Mouse (Mus musculus) mouse embryonic stem cell (cell line): ENCODE data around the gene Ehf.

Experiments used
- in situ Hi-C, 2 experiments: fragments of 300-500 bp; cut with MboI; formaldehyde crosslinking; loops; 1 replicate in 1 of 2; 3 replicates in 1 of 2; pipeline ENCODE4 v1.14.3; 2019 to 2020; ENCODE audit warnings: low sequenced_read_pairs in 2 of 2, low pct_unique_long_range_greater_than_20kb in 1 of 2, mixed read lengths in 1 of 2; ENCODE audit not compliant: unreplicated experiment in 1 of 2

Gene Ehf

DNA sequence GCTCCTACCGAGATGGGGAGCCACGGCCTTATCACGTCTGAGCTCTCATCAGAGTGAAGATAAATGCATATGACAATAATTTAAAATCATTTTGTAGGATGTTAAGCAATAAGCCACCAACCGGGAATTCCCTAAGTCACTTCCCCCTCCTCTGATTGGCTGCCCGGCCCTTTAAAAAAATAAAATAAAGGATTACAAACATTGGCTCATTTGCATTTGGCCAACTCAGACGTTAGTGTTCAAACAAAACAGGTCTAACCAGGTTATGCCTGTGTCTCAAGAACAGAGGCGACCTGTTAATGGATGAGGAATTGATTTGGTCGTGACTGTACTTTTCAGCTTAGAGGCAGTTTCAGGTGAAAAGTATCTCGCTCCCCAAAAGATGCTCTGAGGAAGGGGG, at the start of gene Ehf:
Ehf (minus strand) TSS at position 147 of the 400 bp plus-strand sequence.
- in situ Hi-C loops, result no loop called here

DNA sequence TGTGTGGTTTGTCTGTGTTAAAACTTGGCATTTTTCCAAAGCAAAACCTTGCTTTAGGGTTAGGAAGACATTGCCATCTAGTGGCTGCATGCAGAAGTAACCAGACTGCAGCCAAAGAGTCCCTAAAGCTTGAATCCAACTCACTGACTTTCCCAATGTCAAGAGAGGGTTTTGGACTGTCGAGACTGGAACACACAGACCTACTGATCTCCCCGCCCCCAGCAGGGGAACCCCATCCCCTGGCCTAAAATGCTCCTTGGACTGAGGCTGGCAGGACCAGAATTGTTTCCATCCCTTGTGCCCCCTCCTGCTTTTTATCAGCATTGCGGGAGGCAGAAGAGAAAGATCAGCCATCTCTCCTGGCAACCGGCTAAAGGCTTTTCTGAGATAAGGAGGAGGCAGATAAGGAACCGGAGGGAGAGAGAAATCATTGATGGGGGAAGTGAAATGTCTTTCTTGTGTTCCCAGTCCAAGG, 44.4 kb upstream of the Ehf start:
- in situ Hi-C loops, result loop anchor here (5.0 to 10.0 kb wide), 3 partner anchors 213 to 673 kb away; no protein-coding TSS in a partner anchor

DNA sequence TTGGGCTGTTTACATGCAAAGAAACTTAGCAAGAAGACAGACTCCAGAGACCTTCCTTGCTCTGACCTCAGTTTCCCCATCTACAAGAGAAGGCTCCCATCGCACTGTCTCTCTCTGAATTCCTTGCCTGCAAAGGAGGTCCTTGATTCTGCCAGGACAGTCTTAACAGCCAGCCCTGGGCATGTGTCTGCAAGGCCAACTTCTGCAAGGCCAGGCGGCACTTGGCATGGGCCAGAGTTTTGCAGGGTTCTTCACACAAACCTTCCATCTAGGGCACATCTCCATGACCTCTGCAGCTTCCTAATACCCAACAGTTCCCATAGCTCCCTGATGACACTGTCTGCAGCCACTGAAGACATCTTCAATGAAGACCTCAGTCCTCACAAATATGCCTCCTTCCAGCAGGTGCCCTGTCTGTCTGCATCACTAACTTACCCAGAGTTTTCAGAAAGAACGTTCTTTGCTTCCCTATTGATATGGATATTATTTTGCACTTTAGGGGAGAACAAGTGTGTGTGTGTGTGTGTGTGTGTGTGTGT, 43.7 kb upstream of the Ehf start:
- in situ Hi-C loops, result loop anchor here (5.0 to 10.0 kb wide), 3 partner anchors 212 to 672 kb away; no protein-coding TSS in a partner anchor

DNA sequence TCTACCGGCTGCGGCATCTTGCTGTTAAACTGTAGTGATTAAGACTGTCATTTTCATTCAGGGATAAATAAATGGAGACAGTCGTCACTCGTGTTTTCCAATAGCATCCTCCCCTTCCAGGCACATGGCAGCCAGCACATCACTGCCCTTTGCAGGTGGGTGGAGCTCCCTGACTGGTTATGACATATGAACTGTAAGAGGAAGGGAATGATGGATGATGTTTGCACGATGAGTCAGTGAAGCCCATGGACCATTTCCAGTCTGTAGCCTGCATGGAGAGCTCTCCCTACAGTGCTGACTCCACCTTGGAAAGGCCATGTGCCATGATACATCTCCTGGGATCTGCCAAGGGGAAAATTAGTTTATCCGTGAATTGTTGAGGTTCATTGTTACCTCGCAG, 40.5 kb upstream of the Ehf start:
- in situ Hi-C loops, result loop anchor here in 1 of 2 experiments (10.0 kb wide), 2 partner anchors 209 to 669 kb away; no protein-coding TSS in a partner anchor

DNA sequence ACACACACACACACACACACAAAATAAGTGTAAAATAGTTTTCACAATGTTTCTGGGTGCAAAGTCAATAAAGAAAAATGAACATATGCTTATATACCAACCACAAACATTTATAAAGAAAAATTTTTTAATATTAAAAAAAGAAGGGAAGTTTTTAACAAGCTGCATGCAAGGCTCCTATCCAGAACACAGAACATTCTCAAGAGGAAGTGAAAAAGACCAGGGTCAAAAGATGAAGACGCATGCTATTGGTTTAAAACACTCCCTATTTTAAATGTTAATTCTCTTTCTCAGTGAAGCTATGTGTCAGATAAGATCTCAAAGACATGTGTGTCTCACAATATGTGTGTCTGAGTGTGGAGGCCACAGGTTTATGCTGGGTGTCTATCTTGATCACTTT, 39.0 kb upstream of the Ehf start:
- in situ Hi-C loops, result loop anchor here in 1 of 2 experiments (10.0 kb wide), 2 partner anchors 207 to 667 kb away; no protein-coding TSS in a partner anchor

DNA sequence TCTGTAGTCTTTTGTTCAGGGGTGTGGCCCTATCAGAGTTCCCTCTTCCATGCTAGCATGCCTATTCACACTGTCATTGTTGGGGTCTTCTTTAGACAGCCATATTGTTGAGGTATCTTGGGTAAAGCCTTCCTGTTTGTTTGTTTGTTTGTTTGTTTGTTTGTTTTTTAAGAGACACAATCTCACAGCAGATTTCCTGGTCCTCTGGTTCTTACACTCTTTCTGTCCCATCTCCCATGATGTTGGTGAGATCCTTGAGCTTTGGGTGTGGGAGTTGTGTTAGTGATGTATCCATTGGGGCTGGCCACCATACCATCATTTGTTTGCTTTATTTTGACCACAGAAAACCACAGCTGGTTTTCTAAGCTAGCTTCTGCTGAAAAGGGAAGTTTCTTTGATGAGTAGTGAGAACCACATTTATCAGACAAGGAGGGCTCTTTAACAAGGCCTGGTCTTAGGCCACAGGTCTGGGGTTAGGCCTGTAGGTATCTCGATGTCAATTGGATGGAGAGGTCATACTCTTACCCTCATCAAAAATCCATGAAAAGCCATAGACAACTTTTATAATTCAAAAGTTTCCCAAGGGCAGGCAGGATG, 38.4 kb upstream of the Ehf start:
- in situ Hi-C loops, result loop anchor here in 1 of 2 experiments (10.0 kb wide), 2 partner anchors 207 to 667 kb away; no protein-coding TSS in a partner anchor

DNA sequence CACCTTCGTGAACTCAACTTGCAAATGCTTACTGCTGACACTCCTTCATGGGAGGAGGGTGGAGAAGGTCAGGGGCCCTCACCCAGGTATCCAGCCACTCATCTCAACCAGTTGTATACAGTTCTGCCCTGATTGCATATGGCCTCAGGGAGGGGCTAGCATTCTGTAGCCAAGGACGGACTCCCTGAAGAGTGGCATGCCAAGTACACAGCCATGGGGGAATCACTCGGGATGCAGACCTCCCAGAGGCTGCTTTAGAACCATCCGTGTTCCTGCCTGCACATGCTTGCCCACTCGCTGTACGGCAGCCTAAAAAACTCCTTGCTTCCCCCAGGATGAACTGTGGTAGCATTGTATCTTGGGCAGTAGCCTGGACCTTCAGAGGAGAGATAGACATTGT, 35.6 kb upstream of the Ehf start:
- in situ Hi-C loops, result no loop called here

DNA sequence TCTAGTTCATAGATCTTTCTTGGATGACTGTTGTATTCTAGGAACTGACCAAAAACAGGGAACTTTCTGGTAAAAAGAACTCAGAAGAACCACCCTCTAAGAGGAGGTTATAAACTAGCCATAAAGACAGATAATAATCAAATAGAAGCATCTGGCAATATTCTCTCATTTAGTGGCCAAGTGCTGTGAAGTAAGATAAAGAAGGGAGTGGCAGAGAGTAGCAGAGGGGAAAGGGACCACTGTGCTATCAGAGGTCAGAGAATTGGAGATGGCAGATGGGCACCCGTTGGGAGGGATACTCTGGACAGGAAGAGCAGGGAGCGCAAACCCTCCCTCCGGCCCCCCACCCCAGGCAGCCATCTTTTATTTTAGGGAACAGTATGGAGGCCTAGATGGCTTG, 34.3 kb upstream of the Ehf start:
- in situ Hi-C loops, result no loop called here

DNA sequence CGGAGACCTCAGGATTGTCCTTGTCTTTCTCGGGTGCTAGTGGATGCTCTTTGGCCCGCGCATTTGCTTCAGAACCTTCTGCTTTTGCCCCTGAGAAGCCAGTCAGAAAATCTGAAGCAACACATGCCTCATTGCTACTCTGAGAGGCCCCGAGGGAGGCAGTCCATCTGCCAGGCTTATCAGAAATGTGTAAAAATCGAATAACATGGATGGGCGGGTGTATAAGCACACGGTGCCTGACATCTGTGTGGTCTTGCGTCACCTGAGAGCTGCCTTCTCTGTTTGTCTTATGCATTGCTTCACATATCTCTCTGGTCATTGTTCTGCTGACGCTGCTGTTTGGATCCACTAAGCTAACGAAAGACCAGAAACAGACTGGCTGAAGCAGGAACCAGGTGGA, 33.5 kb upstream of the Ehf start:
- in situ Hi-C loops, result no loop called here

DNA sequence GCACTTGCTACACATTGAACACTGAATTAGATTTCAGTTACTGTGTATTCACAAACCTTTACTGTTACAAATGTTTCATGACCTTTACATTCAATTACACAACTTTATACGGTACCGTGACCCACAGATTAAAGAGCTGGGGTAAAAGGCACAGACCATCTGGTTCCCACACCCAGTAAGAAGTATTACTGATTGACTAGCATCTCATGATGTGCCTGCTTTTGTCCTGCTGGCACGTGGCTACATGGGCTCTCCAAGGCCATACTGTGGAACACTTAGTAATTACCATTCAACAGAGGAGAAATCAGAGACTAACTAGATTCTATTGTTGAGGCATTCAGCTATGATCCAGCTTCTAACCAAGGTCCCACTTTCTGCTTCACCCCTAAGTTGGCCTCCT, 32.9 kb upstream of the Ehf start:
- in situ Hi-C loops, result no loop called here

DNA sequence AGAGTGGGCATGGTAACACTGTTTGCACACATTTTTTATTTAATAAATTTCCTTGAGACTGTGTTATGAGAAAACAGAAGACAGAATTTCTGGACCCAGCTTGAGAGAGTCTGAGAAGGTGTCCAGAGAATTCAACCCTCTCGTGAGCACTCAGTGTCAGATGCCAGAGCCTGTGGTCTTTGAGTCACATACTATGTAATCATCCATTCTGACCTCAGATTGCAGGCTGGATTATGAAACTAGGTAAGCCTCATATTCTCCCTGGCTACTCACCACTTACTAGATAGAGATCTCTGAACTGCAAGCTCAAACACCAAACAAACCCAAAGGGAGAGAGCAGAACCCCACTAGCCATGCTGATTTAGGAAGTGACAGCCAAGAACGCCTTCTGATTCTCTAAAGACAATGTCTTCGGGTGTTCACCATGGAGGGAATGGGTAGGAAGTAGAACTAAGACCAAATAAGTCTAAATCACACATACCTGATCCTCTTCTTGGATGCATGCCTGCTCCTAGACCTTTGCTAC, 28.7 kb upstream of the Ehf start:
- in situ Hi-C loops, result no loop called here

DNA sequence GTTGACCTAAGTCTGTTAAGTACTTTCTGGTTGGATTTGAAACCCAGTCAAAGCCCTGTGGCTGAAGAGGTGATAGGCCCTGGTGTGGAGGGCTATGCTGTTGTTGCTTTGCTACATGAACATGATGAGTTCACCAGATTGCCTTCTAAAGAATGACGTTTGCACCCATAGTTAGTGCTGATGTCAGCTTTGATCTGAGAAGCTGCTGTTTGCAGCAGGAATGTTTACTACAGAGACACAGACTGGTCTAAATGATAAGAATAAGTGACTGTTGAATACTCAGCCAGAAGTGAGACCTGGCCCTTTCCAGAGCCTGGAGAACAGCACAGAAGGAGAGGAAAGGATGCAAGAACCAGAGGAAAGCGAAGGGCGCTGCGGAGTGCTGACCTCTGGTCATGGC, 25.7 kb upstream of the Ehf start:
- in situ Hi-C loops, result no loop called here

DNA sequence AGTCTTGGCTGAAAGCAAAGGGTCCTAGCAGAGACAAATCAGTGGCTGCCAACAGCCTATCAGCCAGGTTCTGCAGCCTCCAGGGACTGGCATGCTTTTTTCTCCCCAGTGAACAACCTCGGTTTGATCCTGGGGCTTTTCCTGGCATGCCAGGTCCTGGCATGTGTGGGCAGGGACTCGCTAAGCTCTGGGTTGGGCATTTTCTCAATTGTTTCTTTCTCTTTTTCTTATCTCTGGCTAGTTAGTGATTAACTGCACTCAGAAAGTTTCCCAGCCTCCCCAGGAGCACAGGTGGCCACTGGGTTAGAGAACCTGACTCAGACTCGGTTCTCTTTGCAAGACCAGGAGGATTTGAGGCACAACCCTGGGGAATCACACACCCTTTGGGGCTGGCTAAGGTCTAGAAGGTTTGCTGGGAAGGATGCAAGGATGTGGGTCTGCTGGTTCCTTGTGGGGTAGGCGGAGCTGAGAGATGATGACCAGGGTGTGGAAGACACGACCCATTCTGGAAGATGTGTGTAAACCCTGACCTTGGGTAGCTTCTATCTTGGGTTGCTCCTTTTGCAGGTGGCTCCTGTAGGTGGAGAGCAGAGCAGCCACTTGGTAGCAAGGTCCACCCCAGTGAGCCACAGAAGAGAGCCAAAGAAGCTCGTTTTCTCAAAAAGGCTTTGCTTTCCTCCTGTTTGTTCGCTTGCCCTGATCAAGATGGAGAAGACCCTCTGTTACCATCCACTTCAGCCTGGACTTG, 22.4 kb upstream of the Ehf start:
- in situ Hi-C loops, result no loop called here

DNA sequence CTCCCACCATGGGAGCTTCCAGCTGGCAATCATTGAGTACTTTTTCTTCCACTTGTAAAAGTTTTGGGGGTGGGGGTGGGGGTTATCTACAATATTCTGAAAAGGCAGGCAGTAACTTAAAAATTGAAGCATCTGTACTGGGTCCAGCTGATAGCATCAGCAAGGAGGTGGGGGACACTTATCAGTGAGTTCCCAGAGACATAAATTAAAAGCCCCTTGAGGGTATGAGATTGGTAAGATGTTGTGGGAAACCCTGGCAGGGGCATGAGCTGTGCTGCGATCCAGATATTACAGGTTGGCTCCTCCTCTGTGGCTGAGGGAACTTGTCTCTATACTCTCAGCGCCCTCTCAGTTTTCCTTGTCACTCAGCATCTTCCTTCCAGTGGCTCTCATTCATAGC, 21.2 kb upstream of the Ehf start:
- in situ Hi-C loops, result no loop called here

DNA sequence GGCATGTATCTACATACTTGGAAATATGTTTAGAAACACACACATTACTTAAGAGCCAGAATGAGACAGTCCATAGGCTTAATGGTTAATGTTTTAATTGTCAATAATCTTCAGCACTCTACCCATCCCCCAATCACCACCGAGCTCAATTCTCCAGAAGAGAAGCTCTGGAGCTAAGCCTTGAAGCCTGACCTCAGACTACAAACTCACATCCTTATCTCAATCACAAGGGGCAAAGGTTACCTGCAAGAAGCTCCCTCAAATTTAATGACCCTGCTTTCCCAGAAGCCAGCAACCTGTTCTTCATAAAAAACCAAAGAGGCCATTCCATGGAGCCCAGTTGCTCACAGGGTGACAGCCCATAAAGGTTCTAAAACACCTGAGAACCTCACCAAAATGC, 19.1 kb upstream of the Ehf start:
- in situ Hi-C loops, result no loop called here

DNA sequence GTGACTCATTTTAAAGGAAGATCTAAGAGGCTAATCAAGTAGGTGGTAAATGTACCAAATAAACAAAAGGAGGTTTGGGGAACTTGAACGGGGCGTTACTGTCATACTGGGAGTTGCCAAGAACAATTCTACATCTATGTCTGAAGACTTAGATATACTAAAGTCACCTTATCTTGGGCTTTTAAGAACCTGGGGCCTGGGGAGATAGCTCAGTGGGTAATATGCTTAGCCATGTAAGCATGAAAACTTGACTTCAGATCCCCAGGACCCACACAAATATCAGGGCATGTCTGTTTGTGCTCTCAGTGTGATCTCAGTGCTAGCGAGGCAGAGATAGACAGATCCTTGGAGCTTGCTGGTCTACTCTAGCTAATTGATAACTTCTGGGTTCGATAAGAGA, 18.6 kb upstream of the Ehf start:
- in situ Hi-C loops, result no loop called here

DNA sequence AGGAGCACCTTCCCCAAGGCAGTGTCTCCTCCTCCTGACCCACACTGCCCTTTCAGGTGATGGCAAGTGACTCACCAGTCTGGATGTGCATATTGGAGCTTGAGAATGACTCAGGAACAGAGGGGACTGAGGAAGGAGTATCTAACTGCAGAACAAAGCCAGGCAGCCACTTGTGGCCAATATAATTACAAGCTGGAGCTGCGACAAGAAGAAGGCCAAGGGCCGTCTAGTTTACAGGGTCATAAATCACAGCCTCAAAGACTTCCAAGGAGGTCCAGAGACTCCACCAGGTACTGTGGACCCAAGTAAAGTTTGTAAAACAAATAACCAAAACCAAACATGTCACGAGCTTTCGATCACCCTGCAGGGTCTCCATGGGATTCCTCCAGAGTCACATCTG, 10.9 kb upstream of the Ehf start:
- in situ Hi-C loops, result no loop called here

DNA sequence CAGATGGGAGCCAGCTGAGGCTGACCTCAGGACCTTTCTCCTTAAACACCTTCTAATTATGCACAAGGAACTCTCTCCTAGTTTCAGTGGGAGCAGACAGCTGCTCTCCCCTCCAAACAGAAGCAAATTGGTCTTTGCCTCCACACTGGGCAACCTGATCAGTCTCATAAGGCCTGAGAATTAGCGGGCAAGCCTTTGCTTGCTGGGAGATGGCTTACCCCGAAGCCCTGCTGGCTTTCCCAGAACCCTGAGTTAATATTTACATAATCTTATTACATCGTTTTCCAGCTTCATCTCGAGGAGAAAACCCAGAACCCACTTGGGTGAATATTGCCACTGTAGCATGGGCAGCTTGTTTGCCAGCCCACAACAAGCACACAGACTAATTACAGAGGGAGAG, 9.6 kb upstream of the Ehf start:
- in situ Hi-C loops, result no loop called here

DNA sequence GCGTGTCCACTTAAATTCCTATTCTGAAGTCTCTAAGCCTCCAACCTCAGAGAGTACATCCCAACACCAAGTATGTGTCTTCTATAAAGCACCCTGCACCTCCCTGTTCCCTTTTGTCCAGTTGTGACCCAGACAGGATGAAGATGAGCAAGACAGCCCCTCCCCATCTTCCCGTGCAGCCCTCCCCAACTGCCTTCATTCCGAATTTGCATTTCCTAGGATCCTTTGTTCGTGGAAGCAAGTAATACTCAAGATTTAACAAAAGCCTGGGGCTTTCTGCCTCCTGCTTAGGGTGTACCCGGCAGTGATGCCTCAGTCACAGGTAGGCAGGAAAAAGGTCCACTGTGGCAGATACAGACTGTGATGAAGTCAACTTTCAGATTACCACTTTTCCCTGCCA, 7.6 kb upstream of the Ehf start:
- in situ Hi-C loops, result no loop called here
